Mouse (Mus musculus) stomach, embryonic 16.5 days (tissue): ENCODE results near the gene Arrdc3. TPM values are rescaled to one million over a fixed set of nuclear protein-coding genes. Genes with fewer than 3 reads are reported as not detected.

Source experiments
- ATAC-seq: fragments of 200-750 bp; cut with Nextera tagmentation; 2 replicates; pipeline ENCODE4 v1.8.0; 2017; ENCODE audit warnings: moderate number of reproducible peaks, moderate TSS enrichment; ENCODE audit not compliant: insufficient read depth, low FRiP score
- H3K27ac ChIP-seq: fragments of 300-500 bp; sonication (generic); 2 replicates; pipeline ENCODE4 v1.5.1; 2014; ENCODE audit warnings: low read length
- H3K27me3 ChIP-seq: fragments of 300-500 bp; sonication (generic); 2 replicates; pipeline ENCODE4 v1.6.1; 2014; ENCODE audit warnings: low read length, control low read depth, mixed read lengths; ENCODE audit not compliant: control insufficient read depth, insufficient read depth
- H3K36me3 ChIP-seq: fragments of 300-500 bp; sonication (generic); 2 replicates; pipeline ENCODE4 v1.6.1; 2014; ENCODE audit warnings: low read length; ENCODE audit not compliant: control insufficient read depth, insufficient read depth
- H3K4me1 ChIP-seq: fragments of 300-500 bp; sonication (generic); 2 replicates; pipeline ENCODE4 v1.6.1; 2014; ENCODE audit warnings: low read length, control low read depth, mixed read lengths; ENCODE audit not compliant: control insufficient read depth, insufficient read depth
- H3K4me2 ChIP-seq: fragments of 300-500 bp; sonication (generic); 2 replicates; pipeline ENCODE4 v1.6.1; 2014; ENCODE audit warnings: low read depth, low read length, mixed read lengths
- H3K4me3 ChIP-seq: fragments of 300-500 bp; sonication (generic); replicated peaks from 2 replicates; pipeline ENCODE4 v1.5.1; 2014; ENCODE audit warnings: mild to moderate bottlenecking, low read length
- H3K9ac ChIP-seq: fragments of 300-500 bp; sonication (generic); 2 replicates; pipeline ENCODE4 v1.6.1; 2014; ENCODE audit warnings: low read length
- H3K9me3 ChIP-seq: fragments of 300-500 bp; sonication (generic); replicated peaks from 2 replicates; pipeline ENCODE4 v1.6.1; 2016; ENCODE audit warnings: low read length, control low read depth; ENCODE audit not compliant: control insufficient read depth
- WGBS: fragments of 180-500 bp; shearing (Covaris S2); extraction: QIAGEN DNeasy Blood & Tissue Kit; methylation state at CpG from one replicate; pipeline ENCODE4 v1.1.7; 2014; 5-methylcytosine and 5-hydroxymethylcytosine counted together
- polyA plus RNA-seq: library from polyadenylated mRNA; unstranded; fragments of >200 nt; fragmentation: Nextera tagmentation; extraction: Ambion mirVana; gene quantifications from 2 replicates; pipeline ENCODE4 v1.2.1, GENCODE M21; 2015

Gene Arrdc3
- polyA plus RNA-seq, 1 experiment from 2014 or later = 54.3 TPM

DNA sequence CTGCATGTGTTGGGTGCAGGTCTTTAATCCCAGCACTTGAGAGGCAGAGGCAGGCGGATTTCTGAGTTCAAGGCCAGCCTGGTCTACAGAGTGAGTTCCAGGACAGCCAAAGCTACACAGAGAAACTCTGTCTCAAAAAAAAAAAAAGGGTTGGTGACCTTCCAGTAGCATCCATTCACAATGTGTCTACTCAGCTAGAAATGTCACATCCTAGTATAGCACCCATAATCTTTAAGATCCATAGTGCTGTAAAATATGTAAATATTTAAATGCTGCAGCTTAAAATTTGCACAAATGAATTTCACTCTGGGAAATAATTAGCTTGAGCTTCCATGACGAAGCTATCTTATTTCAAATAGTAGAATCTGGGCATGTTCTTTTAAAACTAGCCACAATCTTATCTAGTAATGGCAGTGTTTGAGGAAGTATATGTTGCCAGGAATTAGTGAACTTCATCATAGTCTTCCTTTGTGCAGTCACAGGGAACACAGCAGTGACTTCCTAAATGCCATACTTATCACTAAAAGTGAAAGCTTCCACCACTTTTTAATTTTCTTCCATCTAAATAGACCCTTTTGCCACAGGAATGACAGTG, 16.3 kb downstream of the Arrdc3 start:
- Histone ChIP-seq H3K27me3 (no peaks in the 10 kb centered on the region), H3K4me2 (no peak overlapping the region), H3K9ac (no peak overlapping the region), H3K9me3 (no peaks in the 10 kb centered on the region), H3K36me3 (peaks cover under 1% of the 10 kb centered on the region; the same call in 1 of the 2 replicates), H3K27ac (no peak overlapping the region), H3K4me3 (no peak overlapping the region), H3K4me1 (no peaks in the 10 kb centered on the region)
- no peak for ATAC-seq
- WGBS = 79% methylated on average over 2 of the region's 2 CpGs

- no peaks in the 10 kb centered on the region for H3K27me3 ChIP-seq
- H3K36me3 ChIP-seq = no peaks in the 10 kb centered on the region
- H3K9ac ChIP-seq = no peak overlapping the region
- no peak overlapping the region for H3K27ac ChIP-seq
- 84% methylated on average over 4 of the region's 4 CpGs for WGBS
- no peaks in the 10 kb centered on the region for H3K9me3 ChIP-seq
- no peak overlapping the region for H3K4me2 ChIP-seq
- H3K4me3 ChIP-seq = no peak overlapping the region
- H3K4me1 ChIP-seq = no peaks in the 10 kb centered on the region
- ATAC-seq = no peak
Observed at GRCm38 (mm10) chr13:80901432-80901831, 18.2 kb downstream of the Arrdc3 start.

DNA sequence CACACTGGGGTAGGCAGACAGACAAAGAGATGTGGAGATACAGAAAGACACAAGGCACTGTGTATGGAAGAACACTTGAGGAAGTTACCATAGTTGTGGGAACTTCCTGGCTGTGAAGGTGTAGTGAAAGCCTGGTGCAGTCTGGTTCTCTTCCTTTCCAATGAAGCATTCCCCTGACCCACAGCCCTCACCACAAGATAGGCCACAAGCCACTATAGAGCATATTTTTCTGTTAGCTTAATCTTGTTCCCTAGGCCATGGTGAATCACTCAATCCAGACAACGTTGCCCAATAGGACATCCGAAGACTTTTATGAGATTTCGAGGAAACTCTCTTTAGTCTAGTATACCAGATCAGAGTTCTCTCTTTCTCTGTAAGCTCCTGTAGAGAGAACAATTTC, 19.6 kb downstream of the Arrdc3 start:
- Histone ChIP-seq H3K4me1 (no peaks in the 10 kb centered on the region), H3K27me3 (no peaks in the 10 kb centered on the region), H3K9ac (no peak overlapping the region), H3K36me3 (no peaks in the 10 kb centered on the region), H3K4me3 (no peak overlapping the region), H3K27ac (no peak overlapping the region), H3K4me2 (no peak overlapping the region), H3K9me3 (no peaks in the 10 kb centered on the region)
- ATAC-seq = no peak
- WGBS = 83% methylated on average over 3 of the region's 3 CpGs

GRCm38 (mm10) chr13:80913361-80913760, 30.2 kb downstream of the Arrdc3 start:
- H3K27ac ChIP-seq = no peak overlapping the region
- H3K27me3 ChIP-seq = no peaks in the 10 kb centered on the region
- H3K4me1 ChIP-seq = no peaks in the 10 kb centered on the region
- H3K4me2 ChIP-seq = no peak overlapping the region
- no peak for ATAC-seq
- H3K9ac ChIP-seq = no peak overlapping the region
- H3K4me3 ChIP-seq = no peak overlapping the region
- H3K36me3 ChIP-seq = no peaks in the 10 kb centered on the region
- H3K9me3 ChIP-seq = no peaks in the 10 kb centered on the region

DNA sequence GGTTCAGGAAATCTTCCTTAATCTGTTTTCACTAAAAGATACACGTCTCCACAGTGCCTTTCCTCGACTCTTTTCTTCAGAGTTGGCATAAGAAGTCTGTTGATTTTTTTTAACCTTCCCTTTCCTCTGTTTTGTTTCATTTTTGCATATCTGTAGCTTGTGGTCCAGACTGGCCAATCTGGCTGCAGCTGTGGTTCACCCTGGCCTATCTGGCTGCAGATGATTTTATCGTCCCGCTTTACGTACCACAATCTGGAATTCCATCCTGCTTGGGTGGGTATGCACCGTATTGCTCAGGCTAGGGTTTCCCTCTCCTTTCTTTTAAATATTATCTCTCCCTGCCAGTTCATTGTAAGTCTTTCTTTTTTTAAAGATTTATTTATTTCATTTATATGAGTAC, 37.8 kb downstream of the Arrdc3 start:
- Histone ChIP-seq H3K9me3 (no peaks in the 10 kb centered on the region), H3K27me3 (no peaks in the 10 kb centered on the region), H3K4me1 (no peaks in the 10 kb centered on the region), H3K27ac (no peak overlapping the region), H3K36me3 (no peaks in the 10 kb centered on the region), H3K4me2 (no peak overlapping the region), H3K4me3 (no peak overlapping the region), H3K9ac (no peak overlapping the region)
- ATAC-seq = no peak
- 71% methylated on average over 6 of the region's 6 CpGs for WGBS

DNA sequence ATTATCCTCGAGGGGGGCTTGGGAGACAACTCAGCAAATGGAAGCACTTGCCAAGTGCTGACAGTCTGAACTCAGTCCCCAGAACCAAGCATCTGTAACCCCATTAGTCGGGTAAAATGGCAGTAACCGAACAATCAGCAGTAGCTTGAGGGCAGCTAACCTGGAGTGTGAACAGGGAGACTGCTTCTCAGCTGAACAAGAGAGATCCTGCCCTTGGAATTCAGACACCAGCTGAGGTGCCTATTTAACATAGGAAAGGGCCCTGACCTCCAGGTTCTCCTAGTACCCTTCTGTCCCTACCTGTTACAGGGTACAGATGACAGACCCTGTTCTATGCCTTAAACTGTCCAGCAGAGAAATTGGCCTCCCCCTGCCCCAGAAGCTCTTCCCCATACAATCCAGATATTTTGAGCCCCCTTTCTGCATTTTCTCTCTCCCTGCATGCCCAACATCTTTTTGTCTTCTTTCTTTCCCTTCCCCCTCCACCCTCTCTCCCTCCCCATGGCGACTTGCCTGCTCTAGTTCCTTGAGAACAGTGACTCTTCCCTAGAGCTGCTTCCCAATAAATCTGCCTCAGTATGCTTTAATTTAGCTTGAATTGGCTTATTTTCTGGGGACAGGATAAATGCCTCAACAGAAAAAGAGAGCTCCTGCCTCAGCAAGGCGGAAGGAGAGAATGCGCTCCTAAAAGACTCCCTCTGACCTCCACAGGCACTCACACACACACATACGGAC, 38.6 kb downstream of the Arrdc3 start:
- Histone ChIP-seq H3K27me3 (no peaks in the 10 kb centered on the region), H3K9ac (no peak overlapping the region), H3K4me2 (no peak overlapping the region)

GRCm38 (mm10) chr13:80928187-80928586, 45.0 kb downstream of the Arrdc3 start:
- 0 out of 2 replicates have a peak, but pooled peaks cover 3% of the 10 kb centered on the region for H3K4me1 ChIP-seq
- no peak overlapping the region for H3K4me3 ChIP-seq
- ATAC-seq = peak; percentile 66
- 19% methylated on average over 7 of the region's 7 CpGs for WGBS
- no peaks in the 10 kb centered on the region for H3K27me3 ChIP-seq
- H3K9ac ChIP-seq = no peak overlapping the region
- no peaks in the 10 kb centered on the region for H3K36me3 ChIP-seq
- peak overlapping the region; percentile 34; the same call in 1 of the 2 replicates for H3K4me2 ChIP-seq
- H3K27ac ChIP-seq = peak overlapping the region; percentile 57
- H3K9me3 ChIP-seq = no peaks in the 10 kb centered on the region

More for the DNA sequence above, 38.6 kb downstream of the Arrdc3 start:
- 71% methylated on average over 7 of the region's 7 CpGs for WGBS
- Histone ChIP-seq H3K9me3 (no peaks in the 10 kb centered on the region), H3K4me3 (no peak overlapping the region), H3K27ac (no peak overlapping the region), H3K4me1 (no peaks in the 10 kb centered on the region), H3K36me3 (no peaks in the 10 kb centered on the region)
- ATAC-seq = no peak

DNA sequence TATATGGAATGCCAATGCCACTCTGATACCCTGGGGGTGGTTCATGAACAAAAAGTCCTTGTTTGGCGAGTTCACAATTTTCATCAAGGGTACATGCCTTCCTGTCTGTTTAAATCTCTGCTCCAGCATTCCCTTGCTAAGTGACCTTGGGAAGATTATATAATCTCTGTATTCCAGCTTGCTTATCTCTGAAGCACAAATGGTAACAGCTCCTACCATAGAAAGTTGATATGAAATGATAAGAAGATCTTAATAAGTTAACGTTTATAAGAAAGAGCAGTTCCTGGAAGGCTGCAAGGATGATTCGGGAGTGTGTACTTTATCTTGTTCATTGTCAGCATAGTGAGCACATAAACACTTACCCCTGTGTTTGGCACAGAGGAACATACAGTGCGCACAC, 46.8 kb downstream of the Arrdc3 start:
- ATAC-seq = no peak
- H3K27me3 ChIP-seq = no peaks in the 10 kb centered on the region
- no peak overlapping the region for H3K27ac ChIP-seq
- WGBS = 57% methylated on average over 4 of the region's 4 CpGs
- H3K4me3 ChIP-seq = no peak overlapping the region
- 0 out of 2 replicates have a peak, but pooled peaks cover 3% of the 10 kb centered on the region for H3K4me1 ChIP-seq
- H3K9me3 ChIP-seq = no peaks in the 10 kb centered on the region
- no peaks in the 10 kb centered on the region for H3K36me3 ChIP-seq
- no peak overlapping the region for H3K4me2 ChIP-seq
- H3K9ac ChIP-seq = no peak overlapping the region

GRCm38 (mm10) chr13:80932816-80933402, 49.7 kb downstream of the Arrdc3 start:
- no peak overlapping the region for H3K9ac ChIP-seq
- H3K36me3 ChIP-seq = no peaks in the 10 kb centered on the region
- no peak overlapping the region for H3K4me3 ChIP-seq
- H3K9me3 ChIP-seq = no peaks in the 10 kb centered on the region
- H3K27me3 ChIP-seq = no peaks in the 10 kb centered on the region
- H3K4me2 ChIP-seq = no peak overlapping the region
- H3K4me1 ChIP-seq = no peaks in the 10 kb centered on the region
- 57% methylated on average over 5 of the region's 5 CpGs for WGBS
- no peak overlapping the region for H3K27ac ChIP-seq
- no peak for ATAC-seq
